ENCODE assay signal across 11 mouse cellular contexts in genomic region chr8:108726541-108727241, GRCm38 (mm10).
A peak's percentile ranks its signal among the peaks of the same experiment; 100 is the strongest.
DNase-seq lines count a peak whose midpoint lies in the region; ATAC-seq and TF ChIP-seq lines count a peak whose summit lies in the region.
"Had no signal": no experiment of that assay in that cellular context is flagged by ENCODE, and none has a peak within 500 bp of the region (broad histone marks: within the 10 kb centered on the region; RNA-seq: fewer than 3 reads in every experiment).

No protein-coding gene starts in this region.

- peak overlapping the region; percentile 74 for H3K27ac ChIP-seq in forebrain, embryonic 11.5 days (ENCODE audit: low read depth, low read length)
- no peak overlapping the region for H3K27ac ChIP-seq in forebrain, embryonic 15.5 days (replicated peaks)
- H3K27ac ChIP-seq in lung, embryonic 14.5 days (ENCODE audit: low read depth) = peak overlapping the region; percentile 80
- peak overlapping the region; percentile 73 for H3K27ac ChIP-seq in limb, embryonic 10.5 days
- H3K27ac ChIP-seq in neural tube, embryonic 15.5 days (replicated peaks) = no peak overlapping the region

- H3K4me2 ChIP-seq in forebrain, embryonic 11.5 days (ENCODE audit: low read depth, low read length, severe bottlenecking) = peak overlapping the region; percentile 19; the same call in 1 of the 2 replicates
- no peak overlapping the region for H3K4me2 ChIP-seq in forebrain, embryonic 15.5 days (replicated peaks)
- H3K4me2 ChIP-seq in lung, embryonic 14.5 days = peak overlapping the region; percentile 39
- H3K4me2 ChIP-seq in neural tube, embryonic 15.5 days = 0 out of 2 replicates have a peak overlapping the region, but pooled peaks have one; percentile 5

- no peak overlapping the region for H3K4me3 ChIP-seq in forebrain, embryonic 11.5 days (ENCODE audit: low read depth, low read length)
- no peak overlapping the region for H3K4me3 ChIP-seq in forebrain, embryonic 15.5 days
- no peak overlapping the region for H3K4me3 ChIP-seq in lung, embryonic 14.5 days (ENCODE audit: low read depth, low read length)
- peak overlapping the region; percentile 28 for H3K4me3 ChIP-seq in limb, embryonic 10.5 days
- no peak overlapping the region for H3K4me3 ChIP-seq in neural tube, embryonic 15.5 days (replicated peaks)
- H3K4me3 ChIP-seq: erythroblast, embryonic 14.5 days had no signal

- no peaks in the 10 kb centered on the region for H3K36me3 ChIP-seq in forebrain, embryonic 11.5 days (ENCODE audit: control insufficient read depth, insufficient read depth, low read length)
- no peaks in the 10 kb centered on the region for H3K36me3 ChIP-seq in forebrain, embryonic 15.5 days
- no peaks in the 10 kb centered on the region for H3K36me3 ChIP-seq in lung, embryonic 14.5 days (ENCODE audit: insufficient read depth)
- H3K36me3 ChIP-seq in limb, embryonic 10.5 days = no peaks in the 10 kb centered on the region
- no peaks in the 10 kb centered on the region for H3K36me3 ChIP-seq in neural tube, embryonic 15.5 days

- H3K27me3 ChIP-seq in forebrain, embryonic 11.5 days (ENCODE audit: control insufficient read depth, insufficient read depth, low read length) = no peaks in the 10 kb centered on the region; the same call in 1 of the 2 replicates
- peaks cover 6% of the 10 kb centered on the region; the same call in 1 of the 2 replicates for H3K27me3 ChIP-seq in forebrain, embryonic 15.5 days
- H3K27me3 ChIP-seq in lung, embryonic 14.5 days (ENCODE audit: insufficient read depth, low read length) = no peaks in the 10 kb centered on the region
- no peaks in the 10 kb centered on the region for H3K27me3 ChIP-seq in limb, embryonic 10.5 days (ENCODE audit: low read depth, poor library complexity, severe bottlenecking)
- H3K27me3 ChIP-seq in neural tube, embryonic 15.5 days (replicated peaks) = 0 out of 2 replicates have a peak, but pooled peaks cover 4% of the 10 kb centered on the region

- no peaks in the 10 kb centered on the region for H3K9me3 ChIP-seq in forebrain, embryonic 11.5 days (ENCODE audit: control insufficient read depth, low read length)
- no peaks in the 10 kb centered on the region for H3K9me3 ChIP-seq in forebrain, embryonic 15.5 days
- no peaks in the 10 kb centered on the region for H3K9me3 ChIP-seq in lung, embryonic 14.5 days (ENCODE audit: low read depth, low read length)
- H3K9me3 ChIP-seq in limb, embryonic 10.5 days (replicated peaks) = no peaks in the 10 kb centered on the region
- no peaks in the 10 kb centered on the region for H3K9me3 ChIP-seq in neural tube, embryonic 15.5 days (replicated peaks)

- TF ChIP-seq CTCF in lung, embryonic 14.5 days (IDR thresholded peaks at IDR 0.05; ENCODE audit: low read depth) = 0 out of 2 replicates have a peak, but pooled peaks have one; percentile 3

- H3K4me1 ChIP-seq in forebrain, embryonic 11.5 days (replicated peaks; ENCODE audit: control insufficient read depth, insufficient read depth, low read length) = peaks cover 46% of the 10 kb centered on the region
- peaks cover 37% of the 10 kb centered on the region for H3K4me1 ChIP-seq in forebrain, embryonic 15.5 days
- H3K4me1 ChIP-seq in lung, embryonic 14.5 days (ENCODE audit: insufficient read depth) = peaks cover 66% of the 10 kb centered on the region
- peaks cover 99% of the 10 kb centered on the region for H3K4me1 ChIP-seq in limb, embryonic 10.5 days
- H3K4me1 ChIP-seq in neural tube, embryonic 15.5 days = peaks cover 73% of the 10 kb centered on the region

- DNase-seq in forebrain, embryonic 11.5 days (ENCODE audit: low spot score) = peak; percentile 84
- DNase-seq in lung, embryonic 14.5 days = peak; percentile 71
- DNase-seq in lung, postnatal 14 days = no peak
- DNase-seq in limb, embryonic 10.5 days (ENCODE audit: low spot score) = peak; percentile 67
- DNase-seq in cerebellum, adult 11 months = no peak
- DNase-seq in Muller cell, postnatal 12 days (ENCODE audit: inconsistent ontology term) = no peak
- DNase-seq: kidney, adult 2 months; right cerebral cortex, adult 18-20 months had no signal

- WGBS in forebrain, embryonic 11.5 days = 2% methylated on average over 12 of the region's 12 CpGs
- 9% methylated on average over 12 of the region's 12 CpGs for WGBS in forebrain, embryonic 15.5 days
- WGBS in lung, embryonic 14.5 days = 22% methylated on average over 12 of the region's 12 CpGs
- WGBS in limb, embryonic 10.5 days = 3% methylated on average over 12 of the region's 12 CpGs
- 9% methylated on average over 12 of the region's 12 CpGs for WGBS in neural tube, embryonic 15.5 days

- H3K9ac ChIP-seq in forebrain, embryonic 11.5 days (ENCODE audit: low read length) = no peak overlapping the region
- no peak overlapping the region for H3K9ac ChIP-seq in forebrain, embryonic 15.5 days (replicated peaks)
- no peak overlapping the region for H3K9ac ChIP-seq in lung, embryonic 14.5 days
- H3K9ac ChIP-seq in neural tube, embryonic 15.5 days (replicated peaks) = no peak overlapping the region

- peak; percentile 83 for ATAC-seq in forebrain, embryonic 11.5 days (replicated peaks; ENCODE audit: low FRiP score)
- no peak for ATAC-seq in forebrain, embryonic 15.5 days (replicated peaks)
- peak; percentile 55; the same call in 1 of the 2 replicates for ATAC-seq in lung, embryonic 14.5 days (ENCODE audit: insufficient read depth)
- no peak for ATAC-seq in neural tube, embryonic 15.5 days (ENCODE audit: low FRiP score)

Comparison
In these comparisons a context has a peak if more than half of its experiments do, and no peak if none do; other contexts are left out.
1. ATAC-seq: peak in forebrain, embryonic 11.5 days (single experiment) and lung, embryonic 14.5 days (single experiment); none in forebrain, embryonic 15.5 days (single experiment) and neural tube, embryonic 15.5 days (single experiment).
2. DNase-seq: peak in forebrain, embryonic 11.5 days (single experiment), lung, embryonic 14.5 days (single experiment) and limb, embryonic 10.5 days (single experiment); none in lung, postnatal 14 days (single experiment), cerebellum, adult 11 months (single experiment) and Muller cell, postnatal 12 days (single experiment).
3. H3K27ac ChIP-seq: peak in forebrain, embryonic 11.5 days (single experiment), lung, embryonic 14.5 days (single experiment) and limb, embryonic 10.5 days (single experiment); none in forebrain, embryonic 15.5 days (single experiment) and neural tube, embryonic 15.5 days (single experiment).